In genomic region chr8:70807304-70807703, GRCm38 (mm10) we compare ENCODE assay signal across 20 mouse cellular contexts. TPM values are rescaled to one million over a fixed set of nuclear protein-coding genes. Genes with fewer than 3 reads are reported as not detected.
DNase-seq lines count a peak whose midpoint lies in the region; ATAC-seq and TF ChIP-seq lines count a peak whose summit lies in the region.
"Had no signal": no experiment of that assay in that cellular context is flagged by ENCODE, and none has a peak within 500 bp of the region (broad histone marks: within the 10 kb centered on the region; RNA-seq: fewer than 3 reads in every experiment).

No protein-coding gene starts in this region.

- H3K27ac ChIP-seq in cerebellum, adult 2 months (ENCODE audit: insufficient read depth, low read length): peak overlapping the region; percentile 45; the same call in 1 of the 2 replicates
- H3K27ac ChIP-seq in left cerebral cortex, adult 2 months: peak overlapping the region; percentile 67; the same call in 1 of the 2 replicates
- H3K27ac ChIP-seq in CH12.LX (ENCODE audit: insufficient read depth, low read depth): peak overlapping the region; percentile 87
- 0 out of 2 replicates have a peak overlapping the region, but pooled peaks have one; percentile 53 for H3K27ac ChIP-seq in liver, embryonic 13.5 days
- no peak overlapping the region for H3K27ac ChIP-seq in hindbrain, postnatal 0 days
- H3K27ac ChIP-seq: forebrain, embryonic 15.5 days; heart, embryonic 10.5 days; hindbrain, embryonic 13.5 days; limb, embryonic 10.5 days had no signal

- H3K27me3 ChIP-seq in cerebellum, adult 2 months (ENCODE audit: control insufficient read depth, insufficient read depth, low read length): peaks cover 2% of the 10 kb centered on the region; the same call in 1 of the 2 replicates
- peaks cover 1% of the 10 kb centered on the region for H3K27me3 ChIP-seq in CH12.LX (replicated peaks)
- peaks cover 20% of the 10 kb centered on the region; the same call in 1 of the 2 replicates for H3K27me3 ChIP-seq in liver, embryonic 13.5 days
- H3K27me3 ChIP-seq in hindbrain, postnatal 0 days (ENCODE audit: insufficient read depth, low read length): peaks cover 15% of the 10 kb centered on the region

- dilution Hi-C loops in CH12.LX (cut with MboI; ENCODE audit: extremely low pct_ligation_motif_present, extremely low pct_unique_long_range_greater_than_20kb, low sequenced_read_pairs): no loop called here

- H3K9me3 ChIP-seq in CH12.LX (replicated peaks; ENCODE audit: low read length): no peaks in the 10 kb centered on the region
- H3K9me3 ChIP-seq in liver, embryonic 13.5 days (replicated peaks): no peaks in the 10 kb centered on the region
- no peaks in the 10 kb centered on the region for H3K9me3 ChIP-seq in hindbrain, postnatal 0 days (ENCODE audit: low read length)
- H3K9me3 ChIP-seq: forebrain, embryonic 15.5 days; G1E; heart, embryonic 10.5 days; hindbrain, embryonic 13.5 days; limb, embryonic 10.5 days had no signal

- no peak for TF ChIP-seq CTCF in cerebellum, adult 2 months (IDR thresholded peaks at IDR 0.05; ENCODE audit: borderline replicate concordance, insufficient read depth, low read depth, low read length)
- TF ChIP-seq CTCF in left cerebral cortex, adult 2 months (IDR thresholded peaks at IDR 0.05): no peak
- no peak for TF ChIP-seq CTCF in CH12.LX (conservative IDR thresholded peaks at IDR 0.05 in 1 of 2, IDR thresholded peaks at IDR 0.05 in 1 of 2; ENCODE audit: low read depth in 2 of 2, low read length in 2 of 2)
- TF ChIP-seq CTCF in hindbrain, postnatal 0 days (IDR thresholded peaks at IDR 0.05; ENCODE audit: low read depth): no peak

- peaks cover 10 to 20% of the 10 kb centered on the region in 2 experiments for H3K36me3 ChIP-seq in CH12.LX (replicated peaks in 1 of 2; ENCODE audit: control insufficient read depth in 1 of 2, insufficient read depth in 1 of 2, low read length in 1 of 2)
- H3K36me3 ChIP-seq in liver, embryonic 13.5 days: no peaks in the 10 kb centered on the region
- H3K36me3 ChIP-seq in hindbrain, postnatal 0 days (ENCODE audit: insufficient read depth, low read length): no peaks in the 10 kb centered on the region
- H3K36me3 ChIP-seq: forebrain, embryonic 15.5 days; heart, embryonic 10.5 days; hindbrain, embryonic 13.5 days; limb, embryonic 10.5 days had no signal

- H3K4me3 ChIP-seq in cerebellum, adult 2 months (replicated peaks; ENCODE audit: insufficient read depth, low read depth, low read length): no peak overlapping the region
- no peak overlapping the region for H3K4me3 ChIP-seq in left cerebral cortex, adult 2 months
- H3K4me3 ChIP-seq in CH12.LX (replicated peaks in 1 of 3; ENCODE audit: low read depth in 2 of 3, low read length in 2 of 3, poor library complexity in 1 of 3): peak overlapping the region in 1 of 3 experiments; percentile 19
- no peak overlapping the region for H3K4me3 ChIP-seq in liver, embryonic 13.5 days (replicated peaks)
- H3K4me3 ChIP-seq in hindbrain, postnatal 0 days (ENCODE audit: low read length): no peak overlapping the region
- H3K4me3 ChIP-seq: forebrain, embryonic 15.5 days; heart, embryonic 10.5 days; hindbrain, embryonic 13.5 days; limb, embryonic 10.5 days had no signal

- no peak for ATAC-seq in liver, embryonic 13.5 days (ENCODE audit: low read depth)
- no peak for ATAC-seq in hindbrain, postnatal 0 days
- ATAC-seq: forebrain, embryonic 15.5 days had no signal

- intact Hi-C loops in left cerebral cortex, adult 2 months (cut with DNase I): no loop called here
- intact Hi-C loops in left cerebral cortex, postnatal 25 days (cut with DNase I): no loop called here

- no peak overlapping the region for H3K4me2 ChIP-seq in CH12.LX (ENCODE audit: insufficient read depth, low read depth, poor library complexity, severe bottlenecking)
- H3K4me2 ChIP-seq in liver, embryonic 13.5 days: peak overlapping the region; percentile 17; the same call in 1 of the 2 replicates
- H3K4me2 ChIP-seq in hindbrain, postnatal 0 days (ENCODE audit: low read depth, low read length): no peak overlapping the region
- H3K4me2 ChIP-seq: forebrain, embryonic 15.5 days; hindbrain, embryonic 13.5 days; midbrain, embryonic 11.5 days had no signal

- no peak for TF ChIP-seq RAD21 in CH12.LX (IDR thresholded peaks at IDR 0.05; ENCODE audit: low read depth, low read length)

- DNase-seq in cerebellum, adult 2 months: no peak
- no peak for DNase-seq in cerebellum, postnatal 14 days
- DNase-seq in left cerebral cortex, adult 2 months (ENCODE audit: extremely low spot score in 1 of 2, low spot score in 2 of 2): no peak
- no peak for DNase-seq in left cerebral cortex, postnatal 25 days (ENCODE audit: low spot score in 2 of 2)
- no peak for DNase-seq in CH12.LX (ENCODE audit: extremely low read depth)
- no peak for DNase-seq in liver, embryonic 13.5 days
- DNase-seq in hindbrain, postnatal 0 days (ENCODE audit: low spot score): no peak
- no peak for DNase-seq in kidney, adult 9 months
- DNase-seq: adrenal gland, postnatal 10 days; cerebellum, adult 8-10 months; embryo, embryonic 11 days; kidney, adult 8-10 months; kidney, postnatal 4 days; right cerebral cortex, postnatal 4 days had no signal

- TF ChIP-seq POLR2A in cerebellum, adult 2 months (IDR thresholded peaks at IDR 0.05; ENCODE audit: borderline replicate concordance, insufficient read depth, low read length): no peak
- no peak for TF ChIP-seq POLR2A in CH12.LX (IDR thresholded peaks at IDR 0.05; ENCODE audit: low read depth, low read length)

- H3K9ac ChIP-seq in CH12.LX (ENCODE audit: insufficient read depth, low read depth): no peak overlapping the region
- H3K9ac ChIP-seq in liver, embryonic 13.5 days: peak overlapping the region; percentile 37
- H3K9ac ChIP-seq in hindbrain, postnatal 0 days (replicated peaks; ENCODE audit: low read length): no peak overlapping the region
- H3K9ac ChIP-seq: forebrain, embryonic 15.5 days; hindbrain, embryonic 13.5 days had no signal

- 57% methylated on average over 1 of the region's 1 CpGs for WGBS in cerebellum, adult 2 months
- 60% methylated on average over 1 of the region's 1 CpGs for WGBS in liver, embryonic 13.5 days (ENCODE audit: insufficient replicate concordance)
- WGBS in hindbrain, postnatal 0 days: 50% methylated on average over 1 of the region's 1 CpGs

- in situ Hi-C loops in CH12.LX (cut with MboI; ENCODE audit: low pct_ligation_motif_present, low pct_unique_long_range_greater_than_20kb, low sequenced_read_pairs): no loop called here

- peaks cover 4% of the 10 kb centered on the region; the same call in 1 of the 2 replicates for H3K4me1 ChIP-seq in cerebellum, adult 2 months (ENCODE audit: control insufficient read depth, insufficient read depth, low read length)
- peaks cover 30 to 75% of the 10 kb centered on the region in 2 experiments for H3K4me1 ChIP-seq in CH12.LX (ENCODE audit: control insufficient read depth in 1 of 2, insufficient read depth in 2 of 2)
- peaks cover 69% of the 10 kb centered on the region for H3K4me1 ChIP-seq in liver, embryonic 13.5 days (replicated peaks)
- H3K4me1 ChIP-seq in hindbrain, postnatal 0 days (ENCODE audit: insufficient read depth, low read length): peaks cover 12% of the 10 kb centered on the region

- peaks cover 7% of the 10 kb centered on the region; the same call in 1 of the 2 replicates for H3K79me2 ChIP-seq in CH12.LX (replicated peaks; ENCODE audit: control insufficient read depth, extremely low read depth, insufficient read depth, poor library complexity, severe bottlenecking)

- no peak for TF ChIP-seq EP300 in CH12.LX (IDR thresholded peaks at IDR 0.05; ENCODE audit: low read length)

RNA-seq across cellular contexts. Expression of gene Il12rb1, which starts 0.9 kb away (rescaled TPM):
- 1.8 and 1.9 TPM in 2 replicates for polyA plus RNA-seq in cerebellum, adult 2 months (2012; rRNA removed)
- under 1 TPM; 0.77 to 0.82 TPM for total RNA-seq in left cerebral cortex, adult 2 months (2021)
- total RNA-seq in left cerebral cortex, postnatal 25 days (2021): under 1 TPM; 0.80 to 0.83 TPM
- total RNA-seq in CH12.LX (2012; rRNA removed) (17.3 and 23.2 TPM in 2 replicates), CH12.LX (2014; rRNA removed) (4.5 and 5.6 TPM in 2 replicates)
- polyA plus RNA-seq in CH12.LX (2012; ENCODE audit: insufficient read length, low read depth): 11.4 and 12.5 TPM in 2 replicates
- polyA plus RNA-seq in liver, embryonic 13.5 days (2015; fragmentation: Nextera tagmentation; extraction: Ambion mirVana): 0.20 and 0.21 TPM in 2 replicates
- not detected in 2 replicates for total RNA-seq in hindbrain, postnatal 0 days (2014; rRNA removed)
- not detected in 2 replicates for polyA plus RNA-seq in hindbrain, postnatal 0 days (2015; fragmentation: Nextera tagmentation; extraction: Ambion mirVana)
- polyA plus RNA-seq: heart, embryonic 10.5 days; limb, embryonic 10.5 days had no signal

RNA-seq across cellular contexts. Expression of gene Mast3, which starts 2.5 kb away (rescaled TPM):
- polyA plus RNA-seq in cerebellum, adult 2 months (2012; rRNA removed): 69.5 and 70.4 TPM in 2 replicates
- 100 to 1,000 TPM; 369 to 386 TPM for total RNA-seq in left cerebral cortex, adult 2 months (2021)
- 100 to 1,000 TPM; 298 to 350 TPM for total RNA-seq in left cerebral cortex, postnatal 25 days (2021)
- total RNA-seq in CH12.LX (2012; rRNA removed): 11.3 and 11.6 TPM in 2 replicates
- total RNA-seq in CH12.LX (2014; rRNA removed): 3.3 and 7.0 TPM in 2 replicates
- 22.2 and 23.4 TPM in 2 replicates for polyA plus RNA-seq in CH12.LX (2012; ENCODE audit: insufficient read length, low read depth)
- polyA plus RNA-seq in liver, embryonic 13.5 days (2015; fragmentation: Nextera tagmentation; extraction: Ambion mirVana): 4.9 and 6.2 TPM in 2 replicates
- 35.2 and 42.1 TPM in 2 replicates for total RNA-seq in hindbrain, postnatal 0 days (2014; rRNA removed)
- 16.2 and 16.7 TPM in 2 replicates for polyA plus RNA-seq in hindbrain, postnatal 0 days (2015; fragmentation: Nextera tagmentation; extraction: Ambion mirVana)

RNA-seq across cellular contexts. Expression of gene Pik3r2, which starts 30.8 kb away (rescaled TPM):
- polyA plus RNA-seq in cerebellum, adult 2 months (2012; rRNA removed): 150 and 158 TPM in 2 replicates
- 100 to 1,000 TPM; 159 to 160 TPM for total RNA-seq in left cerebral cortex, adult 2 months (2021)
- total RNA-seq in left cerebral cortex, postnatal 25 days (2021): 100 to 1,000 TPM; 150 to 152 TPM
- total RNA-seq in CH12.LX (2012; rRNA removed): 37.4 and 45.9 TPM in 2 replicates
- total RNA-seq in CH12.LX (2014; rRNA removed): 12.4 and 13.8 TPM in 2 replicates
- 16.3 and 25.8 TPM in 2 replicates for polyA plus RNA-seq in CH12.LX (2012; ENCODE audit: insufficient read length, low read depth)
- polyA plus RNA-seq in liver, embryonic 13.5 days (2015; fragmentation: Nextera tagmentation; extraction: Ambion mirVana): 18.0 and 18.2 TPM in 2 replicates
- total RNA-seq in hindbrain, postnatal 0 days (2014; rRNA removed): 162 and 176 TPM in 2 replicates
- 101 and 103 TPM in 2 replicates for polyA plus RNA-seq in hindbrain, postnatal 0 days (2015; fragmentation: Nextera tagmentation; extraction: Ambion mirVana)

RNA-seq across cellular contexts. Expression of gene Arrdc2, which starts 32.2 kb away (rescaled TPM):
- 33.1 and 34.0 TPM in 2 replicates for polyA plus RNA-seq in cerebellum, adult 2 months (2012; rRNA removed)
- total RNA-seq in left cerebral cortex, adult 2 months (2021): 10 to 100 TPM; 19.5 to 20.7 TPM
- total RNA-seq in left cerebral cortex, postnatal 25 days (2021): 10 to 100 TPM in 1 of 2 experiments, 1 to 10 TPM in 1; 9.5 to 12.2 TPM
- 7.2 and 8.0 TPM in 2 replicates for total RNA-seq in CH12.LX (2012; rRNA removed)
- 5.6 and 8.8 TPM in 2 replicates for total RNA-seq in CH12.LX (2014; rRNA removed)
- 4.3 and 6.1 TPM in 2 replicates for polyA plus RNA-seq in CH12.LX (2012; ENCODE audit: insufficient read length, low read depth)
- polyA plus RNA-seq in liver, embryonic 13.5 days (2015; fragmentation: Nextera tagmentation; extraction: Ambion mirVana): 11.7 and 12.6 TPM in 2 replicates
- 12.1 and 17.1 TPM in 2 replicates for total RNA-seq in hindbrain, postnatal 0 days (2014; rRNA removed)
- polyA plus RNA-seq in hindbrain, postnatal 0 days (2015; fragmentation: Nextera tagmentation; extraction: Ambion mirVana): 4.6 and 4.9 TPM in 2 replicates

RNA-seq across cellular contexts. Expression of gene Mpv17l2, which starts 46.6 kb away (rescaled TPM):
- polyA plus RNA-seq in cerebellum, adult 2 months (2012; rRNA removed): 81.1 and 83.4 TPM in 2 replicates
- total RNA-seq in left cerebral cortex, adult 2 months (2021): 10 to 100 TPM; 33.3 to 35.7 TPM
- 10 to 100 TPM; 34.5 to 43.2 TPM for total RNA-seq in left cerebral cortex, postnatal 25 days (2021)
- 25.3 and 28.5 TPM in 2 replicates for total RNA-seq in CH12.LX (2012; rRNA removed)
- total RNA-seq in CH12.LX (2014; rRNA removed): 22.8 and 27.1 TPM in 2 replicates
- polyA plus RNA-seq in CH12.LX (2012; ENCODE audit: insufficient read length, low read depth): 31.9 and 36.1 TPM in 2 replicates
- 45.6 and 50.4 TPM in 2 replicates for polyA plus RNA-seq in liver, embryonic 13.5 days (2015; fragmentation: Nextera tagmentation; extraction: Ambion mirVana)
- 37.2 and 53.9 TPM in 2 replicates for total RNA-seq in hindbrain, postnatal 0 days (2014; rRNA removed)
- polyA plus RNA-seq in hindbrain, postnatal 0 days (2015; fragmentation: Nextera tagmentation; extraction: Ambion mirVana): 56.1 and 63.3 TPM in 2 replicates
